Mouse (Mus musculus) C2C12 (cell line): ENCODE results near the gene Ntn3. TPM values are rescaled to one million over a fixed set of nuclear protein-coding genes. Genes with fewer than 3 reads are reported as not detected.

Source experiments
- H3K27me3 ChIP-seq: one replicate; pipeline ENCODE4 v1.6.1; 2011; ENCODE audit not compliant: control insufficient read depth, insufficient read depth, insufficient read length
- H3K36me3 ChIP-seq: one replicate; pipeline ENCODE4 v1.6.1; 2011; ENCODE audit not compliant: control insufficient read depth, insufficient read depth
- H3K4me3 ChIP-seq: one replicate; pipeline ENCODE4 v1.5.1; 2011; ENCODE audit warnings: mild to moderate bottlenecking, control low read depth; ENCODE audit not compliant: poor library complexity, insufficient read depth, severe bottlenecking
- H3K79me2 ChIP-seq: one replicate; pipeline ENCODE4 v1.6.1; 2011; ENCODE audit not compliant: control insufficient read depth, insufficient read depth
- H3K79me3 ChIP-seq: one replicate; pipeline ENCODE4 v1.6.1; 2011; ENCODE audit warnings: low read depth, control low read depth
- H3ac ChIP-seq: one replicate; pipeline ENCODE3; 2011; ENCODE audit warnings: low read depth; ENCODE audit not compliant: control insufficient read depth, insufficient read length
- CEBPB ChIP-seq: IDR thresholded peaks from one replicate; pipeline ENCODE4 v1.6.1; 2011; ENCODE audit warnings: low read depth, mild to moderate bottlenecking, control low read depth, moderate library complexity
- CTCF ChIP-seq: IDR thresholded peaks from one replicate; pipeline ENCODE4 v1.5.1; 2011; ENCODE audit not compliant: control insufficient read depth, insufficient read depth, insufficient read length
- FOSL1 ChIP-seq: IDR thresholded peaks from one replicate; pipeline ENCODE4 v1.8.0; 2011; ENCODE audit warnings: mild to moderate bottlenecking, low read length; ENCODE audit not compliant: poor library complexity, insufficient read depth, severe bottlenecking
- MAX ChIP-seq: IDR thresholded peaks from one replicate; pipeline ENCODE4 v1.6.1; 2011; ENCODE audit warnings: mild to moderate bottlenecking, control low read depth
- MYOD1 ChIP-seq: IDR thresholded peaks from one replicate; pipeline ENCODE4 v1.6.1; 2011; ENCODE audit warnings: low read depth; ENCODE audit not compliant: control insufficient read depth, insufficient read length
- MYOG ChIP-seq: IDR thresholded peaks from one replicate; pipeline ENCODE4 v1.6.1; 2011; ENCODE audit not compliant: control insufficient read depth, insufficient read length; ENCODE audit errors: extremely low read depth
- USF1 ChIP-seq: IDR thresholded peaks from one replicate; pipeline ENCODE4 v1.6.1; 2011; ENCODE audit warnings: low read depth, mild to moderate bottlenecking, control low read depth, moderate library complexity
- polyA plus RNA-seq: library from polyadenylated mRNA; unstranded; fragments of >200 nt; fragmentation: generic; extraction: Trizol; gene quantifications from one replicate; pipeline ENCODE4 v1.2.1, GENCODE M21; 2012; ENCODE audit warnings: missing spikeins

Gene Ntn3
- polyA plus RNA-seq, 1 experiment = 0.26 TPM

GRCm38 (mm10) chr17:24216836-24217235, 7.5 kb upstream of the Ntn3 start:
- H3K27me3 ChIP-seq = no peaks in the 10 kb centered on the region
- H3K4me3 ChIP-seq = no peak overlapping the region
- H3ac ChIP-seq = no peak overlapping the region
- peaks cover 12% of the 10 kb centered on the region for H3K79me2 ChIP-seq
- TF ChIP-seq FOSL1 (no peak), USF1 (no peak), MAX (no peak), MYOG (no peak), CTCF (no peak), CEBPB (no peak), MYOD1 (no peak)
- peaks cover 20% of the 10 kb centered on the region for H3K36me3 ChIP-seq
- peaks cover 7% of the 10 kb centered on the region for H3K79me3 ChIP-seq

DNA sequence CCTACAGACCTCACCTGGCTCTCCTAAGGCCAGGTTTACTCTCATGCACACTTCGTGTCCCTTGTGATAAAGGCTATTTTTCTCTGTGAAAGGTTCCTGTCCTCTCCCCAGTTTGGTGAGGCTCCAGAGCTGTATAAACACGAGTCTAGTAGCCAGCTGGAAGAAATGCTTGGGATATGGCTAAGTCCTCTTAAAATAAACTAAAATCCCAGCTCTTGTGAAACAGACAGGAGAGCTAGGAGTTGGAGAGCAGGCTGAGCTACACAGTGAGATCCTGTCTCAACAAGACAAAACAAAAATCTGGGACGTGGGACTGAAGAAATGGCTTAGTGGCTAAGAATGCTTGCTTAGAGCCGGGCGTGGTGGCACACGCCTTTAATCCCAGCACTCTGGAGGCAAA, 3.9 kb upstream of the Ntn3 start:
- Histone ChIP-seq H3K27me3 (no peaks in the 10 kb centered on the region), H3K79me3 (no peaks in the 10 kb centered on the region), H3K79me2 (no peaks in the 10 kb centered on the region), H3K4me3 (no peak overlapping the region), H3K36me3 (peaks cover 20% of the 10 kb centered on the region), H3ac (no peak overlapping the region)
- TF ChIP-seq MYOD1 (no peak), MAX (no peak), USF1 (no peak), MYOG (no peak), FOSL1 (no peak), CTCF (no peak), CEBPB (no peak)

GRCm38 (mm10) chr17:24212441-24213018, 3.2 kb upstream of the Ntn3 start:
- Histone ChIP-seq H3ac (no peak overlapping the region), H3K4me3 (no peak overlapping the region), H3K79me3 (no peaks in the 10 kb centered on the region), H3K79me2 (no peaks in the 10 kb centered on the region), H3K36me3 (peaks cover 15% of the 10 kb centered on the region), H3K27me3 (no peaks in the 10 kb centered on the region)
- TF ChIP-seq FOSL1 (no peak), MYOD1 (no peak), MAX (no peak), CTCF (no peak), MYOG (no peak), CEBPB (no peak), USF1 (no peak)

- TF ChIP-seq MAX (no peak), FOSL1 (no peak), CEBPB (no peak), MYOG (no peak), MYOD1 (no peak), USF1 (no peak), CTCF (no peak)
- Histone ChIP-seq H3K27me3 (no peaks in the 10 kb centered on the region), H3K79me2 (no peaks in the 10 kb centered on the region), H3K36me3 (peaks cover 13% of the 10 kb centered on the region), H3K79me3 (no peaks in the 10 kb centered on the region), H3ac (no peak overlapping the region), H3K4me3 (no peak overlapping the region)
Measured at GRCm38 (mm10) chr17:24211631-24212440, 2.5 kb upstream of the Ntn3 start.

DNA sequence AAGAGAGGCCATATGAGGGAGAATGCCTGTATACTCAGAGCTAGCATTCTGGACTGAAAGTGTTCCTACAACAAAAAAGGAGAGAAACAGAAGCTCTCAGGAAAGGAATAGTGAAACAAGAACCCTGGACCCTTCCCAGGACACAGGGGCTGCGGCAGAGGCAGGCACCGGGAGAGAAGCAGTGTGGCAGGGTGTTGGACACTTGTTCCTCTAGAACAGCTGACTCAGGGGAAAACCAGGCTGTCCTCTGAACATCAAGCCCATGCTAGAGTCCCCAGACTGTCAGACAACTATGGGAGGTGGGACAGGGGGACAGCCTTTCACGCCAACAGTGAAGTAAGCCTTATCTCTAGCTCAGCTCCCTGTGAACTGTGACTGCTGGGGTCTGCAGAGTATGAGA, 1.3 kb upstream of the Ntn3 start:
- Histone ChIP-seq H3K27me3 (no peaks in the 10 kb centered on the region), H3ac (no peak overlapping the region), H3K79me3 (no peaks in the 10 kb centered on the region), H3K36me3 (peaks cover 5% of the 10 kb centered on the region), H3K79me2 (no peaks in the 10 kb centered on the region), H3K4me3 (no peak overlapping the region)
- TF ChIP-seq MYOG (no peak), CTCF (no peak), CEBPB (no peak), MAX (no peak), MYOD1 (no peak), USF1 (no peak), FOSL1 (no peak)
